Mouse (Mus musculus) olfactory bulb, adult 2 months (tissue): ENCODE data around the gene Ubl4a.

Experiments used
- CTCF ChIP-seq: fragments of 200-500 bp; IDR thresholded peaks from 2 replicates; pipeline ENCODE4 v1.5.1; 2012; ENCODE audit warnings: low read depth, mild to moderate bottlenecking, low read length, moderate library complexity; ENCODE audit not compliant: insufficient read depth
- POLR2A ChIP-seq: fragments of 200-500 bp; IDR thresholded peaks from 2 replicates; pipeline ENCODE4 v1.6.1; 2012; ENCODE audit warnings: mild to moderate bottlenecking, low read depth, low read length, moderate library complexity; ENCODE audit not compliant: insufficient read depth

GRCm38 (mm10) chrX:74368209-74368909, 4.7 kb downstream of the Ubl4a start:
- TF ChIP-seq CTCF: no peak
- no peak for TF ChIP-seq POLR2A
